Mouse (Mus musculus) neural tube, embryonic 13.5 days (tissue): ENCODE results near the gene Tnfrsf19. TPM values are rescaled to one million over a fixed set of nuclear protein-coding genes. Genes with fewer than 3 reads are reported as not detected.

Source experiments
- ATAC-seq: fragments of 200-750 bp; cut with Nextera tagmentation; 2 replicates; pipeline ENCODE4 v1.8.0; 2017; ENCODE audit warnings: low read depth, mild to moderate bottlenecking, moderate TSS enrichment, moderate library complexity
- H3K27ac ChIP-seq: fragments of 300-500 bp; sonication (generic); replicated peaks from 2 replicates; pipeline ENCODE4 v1.5.1; 2015; ENCODE audit warnings: moderate library complexity, mild to moderate bottlenecking, inconsistent platforms
- H3K27me3 ChIP-seq: fragments of 300-500 bp; sonication (generic); 2 replicates; pipeline ENCODE4 v1.6.1; 2015; ENCODE audit warnings: mild to moderate bottlenecking, inconsistent platforms
- H3K36me3 ChIP-seq: fragments of 300-500 bp; sonication (generic); 2 replicates; pipeline ENCODE4 v1.6.1; 2015; ENCODE audit warnings: mild to moderate bottlenecking, inconsistent platforms
- H3K4me1 ChIP-seq: fragments of 300-500 bp; sonication (generic); replicated peaks from 2 replicates; pipeline ENCODE4 v1.6.1; 2015; ENCODE audit warnings: inconsistent platforms
- H3K4me2 ChIP-seq: fragments of 300-500 bp; sonication (generic); 2 replicates; pipeline ENCODE4 v1.6.1; 2015; ENCODE audit warnings: inconsistent platforms, mild to moderate bottlenecking, moderate library complexity
- H3K4me3 ChIP-seq: fragments of 300-500 bp; sonication (generic); 2 replicates; pipeline ENCODE4 v1.5.1; 2015; ENCODE audit warnings: mild to moderate bottlenecking, inconsistent platforms
- H3K9ac ChIP-seq: fragments of 300-500 bp; sonication (generic); 2 replicates; pipeline ENCODE4 v1.6.1; 2015; ENCODE audit warnings: moderate library complexity, mild to moderate bottlenecking, inconsistent platforms
- H3K9me3 ChIP-seq: fragments of 300-500 bp; sonication (generic); 2 replicates; pipeline ENCODE4 v1.6.1; 2016; ENCODE audit warnings: inconsistent platforms
- WGBS: fragments of 180-500 bp; shearing (Covaris S2); methylation state at CpG from one replicate; pipeline ENCODE4 v1.1.7; 2015; 5-methylcytosine and 5-hydroxymethylcytosine counted together
- polyA plus RNA-seq: library from polyadenylated mRNA; unstranded; fragments of >200 nt; fragmentation: Nextera tagmentation; extraction: Ambion mirVana; gene quantifications from 2 replicates; pipeline ENCODE4 v1.2.1, GENCODE M21; 2015

The Tnfrsf19 gene
- polyA plus RNA-seq, 1 experiment from 2014 or later: 27.0 TPM

DNA sequence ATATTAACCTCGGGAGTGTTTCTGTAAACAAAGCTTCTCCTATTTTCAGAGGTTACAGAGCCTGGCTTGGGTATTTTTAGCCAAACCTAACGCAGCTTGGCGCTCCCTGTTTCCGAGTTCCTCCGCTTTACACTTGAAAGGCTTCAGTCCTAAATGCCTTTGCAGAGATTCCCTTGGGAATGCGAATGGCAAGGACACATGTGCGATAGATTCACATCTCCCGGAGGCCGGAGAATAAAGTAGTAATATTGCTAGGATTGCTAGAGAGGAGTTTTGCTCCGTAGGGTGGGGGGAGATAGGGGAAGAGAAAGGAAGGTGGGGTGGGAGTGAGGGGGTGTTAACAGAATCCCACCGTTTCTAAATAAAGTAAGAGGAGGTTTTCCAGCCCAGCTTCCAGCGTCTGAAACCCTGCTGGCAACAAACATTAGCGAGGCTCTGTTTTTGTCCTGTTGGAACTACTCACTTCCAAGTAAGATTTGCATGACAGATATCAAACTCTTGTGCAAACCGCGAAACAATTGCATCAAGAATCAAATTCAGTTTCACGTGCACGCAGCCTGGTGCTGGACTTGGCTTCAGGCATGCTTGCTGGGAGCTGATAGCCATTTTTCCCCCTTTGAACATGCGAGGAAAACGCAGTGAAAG is 722 bp downstream of the Tnfrsf19 start:
- WGBS: under 1% methylated on average over 19 of the region's 19 CpGs
- H3K9me3 ChIP-seq: no peaks in the 10 kb centered on the region
- no peak for ATAC-seq
- H3K4me1 ChIP-seq: peaks cover 39% of the 10 kb centered on the region
- H3K27ac ChIP-seq: peak overlapping the region; percentile 79
- peaks cover 7% of the 10 kb centered on the region; the same call in 1 of the 2 replicates for H3K27me3 ChIP-seq
- H3K36me3 ChIP-seq: no peaks in the 10 kb centered on the region
- H3K9ac ChIP-seq: peak overlapping the region; percentile 74
- H3K4me2 ChIP-seq: peak overlapping the region; percentile 92
- H3K4me3 ChIP-seq: peak overlapping the region; percentile 53

DNA sequence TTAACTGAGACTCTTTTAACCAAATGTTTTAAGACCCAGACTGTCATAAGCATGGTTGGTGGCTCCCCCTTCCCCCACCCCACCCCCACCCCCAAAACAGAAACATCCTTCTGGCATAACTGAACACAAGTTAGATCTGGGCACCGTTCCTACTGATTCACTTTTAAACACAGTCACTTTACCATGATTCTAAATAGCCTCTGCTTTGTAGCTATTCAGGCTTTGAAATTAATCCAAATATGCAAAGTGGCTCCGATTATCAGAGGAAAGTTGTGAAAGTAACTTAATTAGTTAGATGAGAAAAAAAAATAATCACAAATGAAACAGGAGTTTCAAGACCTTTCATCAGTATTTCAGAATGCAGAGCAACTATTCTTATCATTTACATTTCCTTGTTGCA is 2.0 kb downstream of the Tnfrsf19 start:
- no peak for ATAC-seq
- Histone ChIP-seq H3K4me2 (peak overlapping the region; percentile 92), H3K9ac (peak overlapping the region; percentile 53; the same call in 1 of the 2 replicates), H3K27me3 (peaks cover 7% of the 10 kb centered on the region; the same call in 1 of the 2 replicates), H3K4me3 (peak overlapping the region; percentile 53), H3K4me1 (peaks cover 42% of the 10 kb centered on the region), H3K9me3 (no peaks in the 10 kb centered on the region), H3K27ac (no peak overlapping the region; the same call in 1 of the 2 replicates), H3K36me3 (no peaks in the 10 kb centered on the region)
- WGBS: 8% methylated on average over 2 of the region's 2 CpGs

DNA sequence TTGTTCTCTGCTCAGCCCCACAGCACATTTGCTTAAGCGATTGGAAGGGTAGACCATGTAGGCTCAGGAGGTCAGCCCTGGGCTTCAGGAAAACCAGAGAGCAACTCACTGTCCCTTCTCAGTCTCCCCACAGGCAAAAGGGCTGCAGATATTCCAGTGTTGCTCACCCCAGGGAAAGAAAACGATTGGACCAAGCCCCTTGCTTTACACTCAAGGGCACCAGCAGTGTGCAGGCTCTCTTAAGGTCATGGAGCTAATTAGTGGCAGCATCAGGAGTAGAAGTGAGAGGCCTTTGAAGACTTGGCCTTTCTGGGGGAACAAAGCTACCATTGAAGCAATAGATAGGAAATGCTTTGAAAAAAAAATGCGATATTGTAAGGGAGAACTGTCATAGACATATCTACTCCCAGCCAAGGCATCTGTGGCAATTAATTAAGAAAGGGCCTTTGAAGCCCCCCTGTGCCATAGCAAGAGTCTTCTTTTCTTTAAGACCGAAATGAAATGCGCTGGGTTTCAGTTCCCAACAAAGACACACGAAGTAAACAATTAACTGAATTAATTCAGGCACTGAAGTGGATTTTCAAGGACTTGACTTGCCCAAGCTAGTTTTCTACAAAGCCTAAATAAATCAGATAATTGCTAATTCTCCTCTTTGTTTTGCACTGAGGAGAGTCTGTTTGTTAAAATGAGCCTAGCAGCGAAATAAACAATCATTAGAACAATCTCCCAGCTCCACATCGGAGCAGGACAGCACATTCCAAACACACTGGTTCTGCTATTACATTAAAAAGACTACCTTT is 2.6 kb downstream of the Tnfrsf19 start:
- peaks cover 43% of the 10 kb centered on the region for H3K4me1 ChIP-seq
- H3K4me2 ChIP-seq: peak overlapping the region; percentile 92
- no peak for ATAC-seq
- H3K4me3 ChIP-seq: peak overlapping the region; percentile 53
- H3K36me3 ChIP-seq: no peaks in the 10 kb centered on the region
- H3K27ac ChIP-seq: peak overlapping the region; percentile 68
- H3K9me3 ChIP-seq: no peaks in the 10 kb centered on the region
- 4% methylated on average over 8 of the region's 8 CpGs for WGBS
- H3K27me3 ChIP-seq: peaks cover 7% of the 10 kb centered on the region; the same call in 1 of the 2 replicates
- peak overlapping the region; percentile 28; the same call in 1 of the 2 replicates for H3K9ac ChIP-seq

GRCm38 (mm10) chr14:61042291-61042690 is 4.0 kb downstream of the Tnfrsf19 start:
- Histone ChIP-seq H3K36me3 (no peaks in the 10 kb centered on the region), H3K4me3 (no peak overlapping the region), H3K9ac (no peak overlapping the region), H3K4me2 (no peak overlapping the region), H3K4me1 (peaks cover 54% of the 10 kb centered on the region), H3K27me3 (peaks cover 6% of the 10 kb centered on the region; the same call in 1 of the 2 replicates), H3K27ac (no peak overlapping the region), H3K9me3 (no peaks in the 10 kb centered on the region)
- 29% methylated on average over 3 of the region's 3 CpGs for WGBS
- ATAC-seq: no peak

DNA sequence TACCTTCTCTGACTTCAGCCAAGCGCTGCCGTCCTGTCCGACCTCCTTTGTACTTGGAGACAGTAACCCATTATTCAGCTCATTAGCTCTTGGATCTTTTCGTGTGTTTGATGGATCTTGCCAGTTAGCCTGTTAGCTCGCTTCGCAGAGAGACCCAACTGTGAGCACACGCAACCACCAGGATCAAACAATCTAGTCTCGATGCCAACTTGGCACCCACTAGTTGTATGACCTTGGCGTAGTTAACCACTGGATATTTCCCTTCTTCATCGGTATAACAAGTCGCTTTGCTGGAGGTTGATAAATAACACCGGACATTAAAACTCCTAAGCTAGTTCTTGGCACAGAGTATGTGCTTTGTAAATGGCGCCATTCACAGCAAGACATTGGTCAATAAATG is 6.1 kb downstream of the Tnfrsf19 start:
- Histone ChIP-seq H3K4me1 (peaks cover 37% of the 10 kb centered on the region), H3K4me3 (no peak overlapping the region), H3K4me2 (no peak overlapping the region), H3K9ac (no peak overlapping the region), H3K36me3 (no peaks in the 10 kb centered on the region), H3K9me3 (no peaks in the 10 kb centered on the region), H3K27ac (no peak overlapping the region), H3K27me3 (no peaks in the 10 kb centered on the region)
- WGBS: 52% methylated on average over 13 of the region's 13 CpGs
- ATAC-seq: no peak

DNA sequence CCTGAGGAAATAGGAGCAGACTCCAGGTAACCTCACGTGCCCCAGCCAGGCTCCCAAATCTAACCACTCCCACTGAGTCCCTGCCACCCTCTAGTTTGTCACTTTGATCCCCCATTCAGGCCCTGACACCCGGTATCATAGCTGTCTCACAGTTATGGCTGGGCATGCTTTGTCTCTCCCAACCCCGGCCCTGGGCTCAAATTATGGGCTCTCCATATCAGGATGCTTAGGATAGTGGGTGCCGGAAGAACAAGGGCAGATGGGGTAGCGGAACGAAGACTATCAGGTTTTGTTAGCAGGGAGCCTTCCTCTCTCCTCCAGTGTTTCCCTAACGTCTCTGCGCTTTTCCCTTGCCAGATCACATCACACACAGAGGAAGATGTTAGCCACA is 8.2 kb downstream of the Tnfrsf19 start:
- WGBS: 18% methylated on average over 8 of the region's 8 CpGs
- H3K27ac ChIP-seq: peak overlapping the region; percentile 47; the same call in 1 of the 2 replicates
- peak; percentile 72 for ATAC-seq

DNA sequence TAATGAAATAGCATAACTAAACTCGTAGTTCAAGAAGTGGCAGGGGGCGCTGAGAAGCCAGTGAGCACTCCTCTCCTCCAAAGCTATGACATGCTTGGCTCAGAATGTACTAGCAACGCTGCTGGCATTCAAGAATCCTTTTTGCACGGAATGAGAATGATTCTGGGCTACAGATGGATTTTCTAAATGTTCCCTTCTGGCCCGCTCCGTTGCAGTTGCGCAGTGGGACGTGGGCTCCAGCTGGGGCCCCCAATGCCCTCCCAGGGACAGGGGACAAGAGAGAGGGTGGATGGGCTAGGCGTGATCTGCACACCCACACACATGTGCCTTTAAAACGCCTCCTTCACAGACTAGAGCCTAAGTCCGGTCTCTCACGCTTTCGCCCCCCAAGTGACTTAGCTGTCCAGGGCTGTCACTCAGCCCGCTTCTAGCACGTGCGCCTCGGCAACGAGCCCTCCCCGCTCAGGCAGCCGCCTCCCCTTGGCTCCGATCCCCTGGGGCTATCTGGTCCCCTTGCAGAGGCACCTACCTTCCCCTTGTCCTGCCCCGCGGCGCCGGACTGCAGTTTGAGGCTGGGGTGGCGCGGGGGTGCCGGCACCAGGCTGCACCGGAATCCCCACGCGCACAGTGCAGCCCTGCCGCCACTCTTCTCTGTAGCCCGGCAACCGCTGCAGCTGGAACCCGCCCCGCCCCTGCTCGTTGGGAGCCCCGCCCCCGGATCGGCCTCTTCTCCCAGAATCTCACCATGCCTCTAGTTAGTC is 8.8 kb downstream of the Tnfrsf19 start:
- peak; percentile 97 for ATAC-seq
- WGBS: under 1% methylated on average over 40 of the region's 40 CpGs

More for the DNA sequence above, 8.2 kb downstream of the Tnfrsf19 start:
- peaks cover 20% of the 10 kb centered on the region for H3K4me1 ChIP-seq
- H3K27me3 ChIP-seq: no peaks in the 10 kb centered on the region
- H3K36me3 ChIP-seq: no peaks in the 10 kb centered on the region
- peak overlapping the region; percentile 77 for H3K9ac ChIP-seq
- peak overlapping the region; percentile 99 for H3K4me2 ChIP-seq
- H3K9me3 ChIP-seq: no peaks in the 10 kb centered on the region
- H3K4me3 ChIP-seq: peak overlapping the region; percentile 62

GRCm38 (mm10) chr14:61030366-61030765 is 15.9 kb downstream of the Tnfrsf19 start:
- ATAC-seq: no peak
- Histone ChIP-seq H3K27me3 (no peaks in the 10 kb centered on the region), H3K4me3 (no peak overlapping the region), H3K36me3 (no peaks in the 10 kb centered on the region), H3K4me2 (no peak overlapping the region), H3K9me3 (no peaks in the 10 kb centered on the region), H3K4me1 (no peaks in the 10 kb centered on the region), H3K9ac (no peak overlapping the region), H3K27ac (no peak overlapping the region)
- 95% methylated on average over 6 of the region's 6 CpGs for WGBS

More for the DNA sequence above, 8.8 kb downstream of the Tnfrsf19 start:
- H3K9me3 ChIP-seq: no peaks in the 10 kb centered on the region
- peak overlapping the region; percentile 47; the same call in 1 of the 2 replicates for H3K27ac ChIP-seq
- peak overlapping the region; percentile 99 for H3K4me2 ChIP-seq
- no peaks in the 10 kb centered on the region for H3K36me3 ChIP-seq
- peak overlapping the region; percentile 62 for H3K4me3 ChIP-seq
- peaks cover 18% of the 10 kb centered on the region for H3K4me1 ChIP-seq
- H3K9ac ChIP-seq: peak overlapping the region; percentile 77
- H3K27me3 ChIP-seq: no peaks in the 10 kb centered on the region

DNA sequence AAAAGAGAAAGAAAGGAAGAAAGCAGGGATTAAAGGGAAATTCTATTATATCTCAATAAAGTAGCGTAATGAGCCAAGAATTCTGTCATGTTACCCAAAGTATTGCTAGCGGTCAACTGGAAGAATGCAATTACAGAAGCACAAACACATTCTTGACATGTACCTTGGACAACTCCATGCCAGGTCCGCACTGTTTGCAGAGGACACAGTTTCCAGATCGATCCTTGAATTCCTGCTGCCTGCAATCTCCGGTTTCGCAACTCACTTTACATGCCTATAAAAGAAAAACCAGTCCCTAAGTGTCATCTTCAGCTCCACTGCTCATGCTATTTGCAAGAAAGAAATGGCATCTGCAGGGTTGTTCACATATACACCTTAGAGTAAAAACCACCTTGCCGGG is 22.3 kb downstream of the Tnfrsf19 start:
- H3K36me3 ChIP-seq: no peaks in the 10 kb centered on the region
- ATAC-seq: no peak
- no peaks in the 10 kb centered on the region for H3K4me1 ChIP-seq
- H3K27ac ChIP-seq: no peak overlapping the region
- no peaks in the 10 kb centered on the region for H3K9me3 ChIP-seq
- H3K4me2 ChIP-seq: no peak overlapping the region
- no peaks in the 10 kb centered on the region for H3K27me3 ChIP-seq
- no peak overlapping the region for H3K9ac ChIP-seq
- WGBS: 89% methylated on average over 7 of the region's 7 CpGs
- H3K4me3 ChIP-seq: no peak overlapping the region

DNA sequence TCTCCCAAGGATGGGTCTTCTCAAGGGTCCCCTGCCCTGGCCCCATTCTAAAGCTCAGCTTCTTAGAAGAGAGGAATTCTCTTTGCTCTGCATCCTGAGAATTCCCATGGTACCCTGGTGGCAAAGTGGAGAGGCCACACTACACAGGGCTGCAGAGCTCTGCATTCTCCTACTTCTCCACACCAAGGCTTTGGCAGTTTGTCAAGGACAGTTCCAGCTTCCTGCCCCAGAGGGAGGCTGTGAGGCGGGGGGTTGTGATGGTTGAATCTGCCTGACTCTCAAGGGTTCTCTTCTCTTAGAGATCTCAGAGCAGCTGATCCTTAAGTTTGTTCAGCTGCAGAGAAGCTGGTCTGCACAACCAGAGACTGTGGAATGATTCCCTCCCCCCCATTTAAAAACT is 23.9 kb downstream of the Tnfrsf19 start:
- WGBS: 64% methylated on average over 1 of the region's 1 CpGs
- Histone ChIP-seq H3K36me3 (no peaks in the 10 kb centered on the region), H3K4me2 (no peak overlapping the region)

DNA sequence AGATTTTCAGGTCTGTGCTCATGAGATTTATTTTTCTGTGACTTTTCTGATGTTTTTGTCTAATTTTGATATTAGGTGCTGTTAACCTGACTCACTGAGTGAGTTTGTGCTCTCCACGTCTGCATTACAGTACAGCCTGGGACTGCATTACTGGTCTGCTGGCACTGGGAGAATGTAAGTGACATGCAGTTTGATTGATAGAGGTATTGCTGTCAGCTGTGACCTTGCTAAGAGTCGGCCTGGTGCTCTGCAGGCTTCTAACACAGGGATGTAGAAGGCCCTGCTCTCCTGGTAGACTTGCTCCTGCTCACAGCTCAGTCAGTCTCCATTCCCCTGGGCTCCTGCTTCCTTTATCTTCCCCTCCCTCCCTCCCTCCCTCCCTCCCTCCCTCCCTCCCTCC is 25.3 kb downstream of the Tnfrsf19 start:
- no peaks in the 10 kb centered on the region for H3K36me3 ChIP-seq
- H3K27me3 ChIP-seq: no peaks in the 10 kb centered on the region
- no peak overlapping the region for H3K9ac ChIP-seq
- H3K4me1 ChIP-seq: peaks cover 3% of the 10 kb centered on the region
- no peak for ATAC-seq
- H3K4me2 ChIP-seq: no peak overlapping the region
- no peaks in the 10 kb centered on the region for H3K9me3 ChIP-seq
- H3K4me3 ChIP-seq: no peak overlapping the region
- 58% methylated on average over 2 of the region's 2 CpGs for WGBS
- H3K27ac ChIP-seq: no peak overlapping the region

More for the DNA sequence above, 23.9 kb downstream of the Tnfrsf19 start:
- H3K4me3 ChIP-seq: no peak overlapping the region
- no peak overlapping the region for H3K9ac ChIP-seq
- no peak overlapping the region for H3K27ac ChIP-seq
- H3K9me3 ChIP-seq: no peaks in the 10 kb centered on the region
- H3K27me3 ChIP-seq: no peaks in the 10 kb centered on the region
- no peak for ATAC-seq
- peaks cover 3% of the 10 kb centered on the region for H3K4me1 ChIP-seq

GRCm38 (mm10) chr14:61019880-61020279 is 26.4 kb downstream of the Tnfrsf19 start:
- Histone ChIP-seq H3K4me2 (no peak overlapping the region), H3K9me3 (no peaks in the 10 kb centered on the region), H3K36me3 (no peaks in the 10 kb centered on the region), H3K4me1 (peaks cover 3% of the 10 kb centered on the region), H3K4me3 (no peak overlapping the region), H3K27ac (no peak overlapping the region), H3K27me3 (no peaks in the 10 kb centered on the region), H3K9ac (no peak overlapping the region)
- no peak for ATAC-seq
- 78% methylated on average over 1 of the region's 1 CpGs for WGBS
